Comparison of ENCODE assay signal across 13 mouse cellular contexts in the genomic region with DNA sequence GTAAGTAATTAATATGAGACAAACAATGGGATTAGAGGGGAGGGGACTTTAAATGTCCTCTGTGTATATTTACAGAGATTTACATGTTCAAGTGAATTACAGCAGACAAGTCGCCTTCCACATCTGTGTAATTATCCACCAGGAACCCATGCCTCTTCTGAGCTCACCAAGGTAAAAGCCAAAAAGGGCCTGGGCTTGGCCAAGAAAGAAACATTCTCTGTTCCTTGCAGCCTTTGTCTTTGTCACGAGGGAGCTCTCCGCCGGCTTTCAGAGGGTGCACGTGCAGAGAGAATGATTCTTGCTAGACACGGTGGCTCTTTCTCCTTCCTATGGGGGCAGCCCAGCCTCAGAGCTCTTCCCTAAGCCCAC.
A peak's percentile ranks its signal among the peaks of the same experiment; 100 is the strongest.
DNase-seq lines count a peak whose midpoint lies in the region; ATAC-seq and TF ChIP-seq lines count a peak whose summit lies in the region.
"Had no signal": no experiment of that assay in that cellular context is flagged by ENCODE, and none has a peak within 500 bp of the region (broad histone marks: within the 10 kb centered on the region; RNA-seq: fewer than 3 reads in every experiment).

No protein-coding gene starts in this region.

- intact Hi-C loops in left cerebral cortex, postnatal 4 days (cut with DNase I): no loop called here

- TF ChIP-seq EP300 in liver, postnatal 0 days (IDR thresholded peaks at IDR 0.05; ENCODE audit: low read depth): no peak

- no peak overlapping the region for H3K9ac ChIP-seq in forebrain, postnatal 0 days
- H3K9ac ChIP-seq in forebrain, embryonic 12.5 days: no peak overlapping the region
- H3K9ac ChIP-seq in liver, embryonic 11.5 days (ENCODE audit: low read depth, low read length): no peak overlapping the region
- H3K9ac ChIP-seq in liver, postnatal 0 days (replicated peaks): no peak overlapping the region
- H3K9ac ChIP-seq in embryonic facial prominence, embryonic 14.5 days (ENCODE audit: low read depth, low read length): no peak overlapping the region
- H3K9ac ChIP-seq in limb, embryonic 11.5 days (ENCODE audit: low read length): no peak overlapping the region

- no peak overlapping the region for H3K4me2 ChIP-seq in forebrain, postnatal 0 days (ENCODE audit: low read depth)
- H3K4me2 ChIP-seq in forebrain, embryonic 12.5 days: no peak overlapping the region
- H3K4me2 ChIP-seq in liver, embryonic 11.5 days: no peak overlapping the region
- H3K4me2 ChIP-seq in liver, postnatal 0 days (ENCODE audit: low read depth, low read length): no peak overlapping the region
- no peak overlapping the region for H3K4me2 ChIP-seq in embryonic facial prominence, embryonic 14.5 days (ENCODE audit: low read depth, low read length)
- H3K4me2 ChIP-seq in limb, embryonic 11.5 days (ENCODE audit: low read depth, severe bottlenecking): no peak overlapping the region

- 45% methylated on average over 6 of the region's 6 CpGs for WGBS in forebrain, postnatal 0 days
- WGBS in forebrain, embryonic 12.5 days: 68% methylated on average over 6 of the region's 6 CpGs
- WGBS in liver, embryonic 11.5 days: 82% methylated on average over 6 of the region's 6 CpGs
- 69% methylated on average over 6 of the region's 6 CpGs for WGBS in liver, postnatal 0 days (ENCODE audit: insufficient replicate concordance)
- 55% methylated on average over 6 of the region's 6 CpGs for WGBS in embryonic facial prominence, embryonic 14.5 days
- 82% methylated on average over 6 of the region's 6 CpGs for WGBS in limb, embryonic 11.5 days

- no peak overlapping the region for H3K27ac ChIP-seq in forebrain, postnatal 0 days (ENCODE audit: low read depth, low read length)
- H3K27ac ChIP-seq in forebrain, embryonic 12.5 days: no peak overlapping the region
- H3K27ac ChIP-seq in liver, embryonic 11.5 days (ENCODE audit: low read depth, low read length): no peak overlapping the region
- no peak overlapping the region for H3K27ac ChIP-seq in liver, postnatal 0 days (ENCODE audit: low read depth)
- peak overlapping the region; percentile 45 for H3K27ac ChIP-seq in embryonic facial prominence, embryonic 14.5 days (replicated peaks; ENCODE audit: low read depth, low read length)
- no peak overlapping the region for H3K27ac ChIP-seq in limb, embryonic 11.5 days (replicated peaks; ENCODE audit: low read depth, low read length)

- peak; percentile 15 for DNase-seq in forebrain, postnatal 0 days
- DNase-seq in liver, embryonic 11.5 days (ENCODE audit: low spot score): peak; percentile 11
- no peak for DNase-seq in liver, postnatal 0 days
- peak; percentile 85 for DNase-seq in embryonic facial prominence, embryonic 14.5 days (ENCODE audit: low spot score)
- peak; percentile 17 for DNase-seq in limb, embryonic 11.5 days (ENCODE audit: low spot score)
- no peak for DNase-seq in left cerebral cortex, postnatal 4 days
- DNase-seq in right cerebral cortex, postnatal 36 days (ENCODE audit: low spot score in 2 of 2): no peak
- DNase-seq: cerebellum, adult 2 months; kidney, postnatal 25 days; layer of hippocampus, postnatal 36 days; right cerebral cortex, adult 18-20 months had no signal

- no peak for TF ChIP-seq CTCF in forebrain, postnatal 0 days (IDR thresholded peaks at IDR 0.05; ENCODE audit: low read depth)
- TF ChIP-seq CTCF in liver, postnatal 0 days (IDR thresholded peaks at IDR 0.05; ENCODE audit: low read depth): no peak

- H3K36me3 ChIP-seq in forebrain, postnatal 0 days (ENCODE audit: insufficient read depth): no peaks in the 10 kb centered on the region
- H3K36me3 ChIP-seq in forebrain, embryonic 12.5 days (replicated peaks): no peaks in the 10 kb centered on the region
- no peaks in the 10 kb centered on the region for H3K36me3 ChIP-seq in liver, embryonic 11.5 days (ENCODE audit: control insufficient read depth, insufficient read depth, low read length)
- H3K36me3 ChIP-seq in liver, postnatal 0 days (replicated peaks; ENCODE audit: insufficient read depth, low read length): no peaks in the 10 kb centered on the region
- H3K36me3 ChIP-seq in embryonic facial prominence, embryonic 14.5 days (ENCODE audit: control insufficient read depth, insufficient read depth, low read length): no peaks in the 10 kb centered on the region
- H3K36me3 ChIP-seq in limb, embryonic 11.5 days (ENCODE audit: control insufficient read depth, insufficient read depth, low read length): no peaks in the 10 kb centered on the region

- peak; percentile 27; the same call in 1 of the 2 replicates for ATAC-seq in forebrain, postnatal 0 days
- ATAC-seq in forebrain, embryonic 12.5 days (ENCODE audit: low FRiP score): no peak
- no peak for ATAC-seq in liver, embryonic 11.5 days (replicated peaks; ENCODE audit: low FRiP score)
- no peak for ATAC-seq in liver, postnatal 0 days
- peak; percentile 56; the same call in 1 of the 2 replicates for ATAC-seq in embryonic facial prominence, embryonic 14.5 days (ENCODE audit: low read depth)
- no peak for ATAC-seq in limb, embryonic 11.5 days (ENCODE audit: insufficient number of reproducible peaks, low FRiP score, low TSS enrichment, low read depth)
- ATAC-seq: Patski had no signal

- no peaks in the 10 kb centered on the region for H3K9me3 ChIP-seq in forebrain, postnatal 0 days (ENCODE audit: low read length)
- no peaks in the 10 kb centered on the region for H3K9me3 ChIP-seq in forebrain, embryonic 12.5 days
- no peaks in the 10 kb centered on the region for H3K9me3 ChIP-seq in liver, embryonic 11.5 days (ENCODE audit: control insufficient read depth, low read length)
- H3K9me3 ChIP-seq in liver, postnatal 0 days (ENCODE audit: low read length): no peaks in the 10 kb centered on the region
- no peaks in the 10 kb centered on the region for H3K9me3 ChIP-seq in embryonic facial prominence, embryonic 14.5 days (ENCODE audit: control insufficient read depth, low read length)
- no peaks in the 10 kb centered on the region for H3K9me3 ChIP-seq in limb, embryonic 11.5 days (ENCODE audit: control insufficient read depth, low read length)

- H3K27me3 ChIP-seq in forebrain, postnatal 0 days (ENCODE audit: insufficient read depth, low read length): no peaks in the 10 kb centered on the region
- H3K27me3 ChIP-seq in forebrain, embryonic 12.5 days: no peaks in the 10 kb centered on the region
- no peaks in the 10 kb centered on the region for H3K27me3 ChIP-seq in liver, embryonic 11.5 days (replicated peaks; ENCODE audit: control insufficient read depth, insufficient read depth, low read length)
- H3K27me3 ChIP-seq in liver, postnatal 0 days (ENCODE audit: insufficient read depth, low read length): no peaks in the 10 kb centered on the region
- H3K27me3 ChIP-seq in embryonic facial prominence, embryonic 14.5 days (replicated peaks; ENCODE audit: control insufficient read depth, insufficient read depth, low read length): no peaks in the 10 kb centered on the region
- no peaks in the 10 kb centered on the region for H3K27me3 ChIP-seq in limb, embryonic 11.5 days (ENCODE audit: control insufficient read depth, insufficient read depth, low read length)

- peaks cover 6% of the 10 kb centered on the region; the same call in 1 of the 2 replicates for H3K4me1 ChIP-seq in forebrain, postnatal 0 days (ENCODE audit: insufficient read depth)
- H3K4me1 ChIP-seq in forebrain, embryonic 12.5 days: peaks cover 6% of the 10 kb centered on the region; the same call in 1 of the 2 replicates
- H3K4me1 ChIP-seq in liver, embryonic 11.5 days (replicated peaks; ENCODE audit: control insufficient read depth, insufficient read depth, low read length): no peaks in the 10 kb centered on the region
- no peaks in the 10 kb centered on the region for H3K4me1 ChIP-seq in liver, postnatal 0 days (ENCODE audit: insufficient read depth)
- peaks cover 4% of the 10 kb centered on the region; the same call in 1 of the 2 replicates for H3K4me1 ChIP-seq in embryonic facial prominence, embryonic 14.5 days (ENCODE audit: control insufficient read depth, insufficient read depth, low read length)
- peaks cover 3% of the 10 kb centered on the region; the same call in 1 of the 2 replicates for H3K4me1 ChIP-seq in limb, embryonic 11.5 days (ENCODE audit: control insufficient read depth, insufficient read depth, low read length)

- no peak overlapping the region for H3K4me3 ChIP-seq in forebrain, postnatal 0 days (ENCODE audit: low read depth, low read length)
- no peak overlapping the region for H3K4me3 ChIP-seq in forebrain, embryonic 12.5 days (replicated peaks)
- no peak overlapping the region for H3K4me3 ChIP-seq in liver, embryonic 11.5 days (ENCODE audit: low read depth, low read length)
- no peak overlapping the region for H3K4me3 ChIP-seq in liver, postnatal 0 days (ENCODE audit: low read depth, low read length)
- H3K4me3 ChIP-seq in embryonic facial prominence, embryonic 14.5 days (ENCODE audit: low read depth, low read length): no peak overlapping the region
- H3K4me3 ChIP-seq in limb, embryonic 11.5 days (ENCODE audit: low read depth, low read length): no peak overlapping the region

Comparison
In these comparisons a context has a peak if more than half of its experiments do, and no peak if none do; other contexts are left out.
1. ATAC-seq: peak in forebrain, postnatal 0 days (single experiment) and embryonic facial prominence, embryonic 14.5 days (single experiment); none in forebrain, embryonic 12.5 days (single experiment), liver, embryonic 11.5 days (single experiment), liver, postnatal 0 days (single experiment) and limb, embryonic 11.5 days (single experiment).
2. DNase-seq: peak in forebrain, postnatal 0 days (single experiment), liver, embryonic 11.5 days (single experiment), embryonic facial prominence, embryonic 14.5 days (single experiment) and limb, embryonic 11.5 days (single experiment); none in liver, postnatal 0 days (single experiment), left cerebral cortex, postnatal 4 days (single experiment) and right cerebral cortex, postnatal 36 days (0 of 2).